Mouse (Mus musculus) forebrain, embryonic 12.5 days (tissue): ENCODE measurements around the gene Scaf1. TPM values are rescaled to one million over a fixed set of nuclear protein-coding genes. Genes with fewer than 3 reads are reported as not detected.
A peak's percentile ranks its signal among the peaks of the same experiment; 100 is the strongest.

Source experiments
- ATAC-seq: fragments of 200-750 bp; cut with Nextera tagmentation; 2 replicates; pipeline ENCODE4 v1.8.0; 2017; ENCODE audit warnings: moderate TSS enrichment; ENCODE audit not compliant: low FRiP score
- H3K27ac ChIP-seq: fragments of 300-500 bp; sonication (generic); 2 replicates; pipeline ENCODE4 v1.5.1; 2016; ENCODE audit warnings: mild to moderate bottlenecking
- H3K27me3 ChIP-seq: fragments of 300-500 bp; sonication (generic); 2 replicates; pipeline ENCODE4 v1.6.1; 2016; ENCODE audit warnings: mild to moderate bottlenecking
- H3K36me3 ChIP-seq: fragments of 300-500 bp; sonication (generic); replicated peaks from 2 replicates; pipeline ENCODE4 v1.6.1; 2016; ENCODE audit warnings: mild to moderate bottlenecking
- H3K4me1 ChIP-seq: fragments of 300-500 bp; sonication (generic); 2 replicates; pipeline ENCODE4 v1.6.1; 2016
- H3K4me2 ChIP-seq: fragments of 300-500 bp; sonication (generic); 2 replicates; pipeline ENCODE4 v1.6.1; 2016; ENCODE audit warnings: mild to moderate bottlenecking, moderate library complexity
- H3K4me3 ChIP-seq: fragments of 300-500 bp; sonication (generic); replicated peaks from 2 replicates; pipeline ENCODE4 v1.5.1; 2016; ENCODE audit warnings: mild to moderate bottlenecking
- H3K9ac ChIP-seq: fragments of 300-500 bp; sonication (generic); 2 replicates; pipeline ENCODE4 v1.6.1; 2016; ENCODE audit warnings: mild to moderate bottlenecking
- H3K9me3 ChIP-seq: fragments of 300-500 bp; sonication (generic); 2 replicates; pipeline ENCODE4 v1.6.1; 2016
- WGBS: fragments of 180-500 bp; shearing (Covaris S2); methylation state at CpG from one replicate; pipeline ENCODE4 v1.1.7; 2016; 5-methylcytosine and 5-hydroxymethylcytosine counted together
- polyA plus RNA-seq: library from polyadenylated mRNA; unstranded; fragments of >200 nt; fragmentation: Nextera tagmentation; extraction: Ambion mirVana; gene quantifications from 2 replicates; pipeline ENCODE4 v1.2.1, GENCODE M21; 2016

Gene Scaf1
- polyA plus RNA-seq, 1 experiment from 2014 or later = 47.4 TPM

DNA sequence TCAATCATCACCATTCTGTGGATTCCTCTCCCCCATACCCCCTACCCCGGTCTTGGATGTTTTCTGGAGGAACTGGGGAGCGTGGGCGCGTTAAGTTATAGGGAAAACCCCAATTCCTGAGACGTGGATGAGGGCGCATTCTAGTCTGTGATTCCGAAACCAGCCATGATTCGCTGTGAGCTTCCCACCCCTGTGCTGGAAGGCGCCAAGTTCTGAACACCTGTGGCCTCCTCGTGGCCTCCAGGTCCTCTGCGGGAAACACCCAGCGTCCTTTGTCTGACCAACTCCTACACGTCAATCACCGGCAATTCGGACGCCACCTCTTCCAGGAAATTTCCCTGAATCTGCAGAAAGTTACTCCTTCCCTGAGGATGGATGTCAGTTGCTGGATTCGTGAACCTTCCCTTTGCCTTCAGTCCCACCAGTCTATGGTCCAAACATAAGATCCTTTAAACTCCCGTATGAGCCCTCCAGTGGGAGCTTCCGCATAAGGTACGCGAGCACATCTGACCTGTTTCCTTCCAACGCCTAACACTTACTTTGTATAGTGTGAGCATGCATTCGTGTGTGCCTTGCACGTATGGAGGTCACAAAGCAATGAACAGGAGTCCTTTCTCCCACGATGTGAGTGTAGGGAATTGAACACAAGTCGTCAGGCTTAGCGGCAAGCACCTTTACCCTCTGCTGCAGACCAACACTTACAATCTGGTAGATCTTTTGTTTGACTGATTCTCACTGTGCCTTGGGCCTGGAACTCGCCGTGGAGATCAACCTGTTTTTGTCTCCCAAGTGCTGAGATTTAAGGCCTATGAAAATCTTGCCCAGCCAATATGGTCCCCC lies 29.1 kb downstream of the Scaf1 start:
- peaks cover 35% of the 10 kb centered on the region for H3K36me3 ChIP-seq
- H3K4me2 ChIP-seq = peak overlapping the region; percentile 72
- under 1% methylated on average over 29 of the region's 29 CpGs for WGBS
- peak overlapping the region; percentile 96 for H3K4me3 ChIP-seq
- peak overlapping the region; percentile 84 for H3K9ac ChIP-seq
- H3K27ac ChIP-seq = peak overlapping the region; percentile 95
- no peaks in the 10 kb centered on the region for H3K27me3 ChIP-seq
- ATAC-seq = peak; percentile 22
- peaks cover 43% of the 10 kb centered on the region for H3K4me1 ChIP-seq
- H3K9me3 ChIP-seq = no peaks in the 10 kb centered on the region

DNA sequence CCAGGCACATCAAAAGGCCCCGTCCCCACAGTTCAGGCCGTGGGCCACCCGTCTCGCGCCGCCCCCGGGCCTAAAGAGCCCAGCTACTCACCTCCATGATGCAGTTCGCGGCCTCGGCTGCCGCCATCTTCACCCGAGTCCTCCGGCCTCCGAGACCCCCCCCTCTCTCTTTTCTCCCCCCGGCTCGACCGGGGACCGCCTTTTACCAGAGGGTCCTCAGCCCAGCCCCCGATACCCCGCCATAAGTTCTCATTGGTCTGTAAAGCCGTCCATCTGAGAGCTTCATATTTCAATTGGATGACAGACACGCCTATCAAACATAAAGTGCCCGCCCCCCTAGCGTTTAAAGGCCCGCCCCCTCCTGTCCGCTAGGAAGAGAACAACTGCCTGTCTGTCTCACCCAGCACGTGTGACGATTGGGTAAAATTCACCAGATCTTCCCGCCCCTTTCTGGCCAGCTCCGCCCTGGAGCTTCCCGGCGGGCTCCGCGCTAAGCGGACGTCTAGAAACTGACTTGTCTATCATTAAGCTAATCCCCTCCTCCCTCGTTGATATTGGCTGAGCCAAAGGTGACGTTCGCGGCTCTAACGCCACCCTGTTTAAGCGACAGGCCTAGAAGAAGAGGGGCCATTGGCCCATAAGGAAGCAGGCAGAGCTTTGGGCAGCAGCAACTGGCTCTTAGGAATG lies 29.8 kb downstream of the Scaf1 start, which contains the start of gene Prmt1:
Prmt1 (minus strand) TSS at position 377 of the 687 bp plus-strand sequence.
- H3K9me3 ChIP-seq = no peaks in the 10 kb centered on the region
- H3K36me3 ChIP-seq = peaks cover 35% of the 10 kb centered on the region
- peaks cover 43% of the 10 kb centered on the region for H3K4me1 ChIP-seq
- under 1% methylated on average over 42 of the region's 42 CpGs for whole genome bisulfite sequencing
- H3K9ac ChIP-seq = peak within 1 kb of the TSS; percentile 97
- ATAC-seq = peak; percentile 96
- peak within 1 kb of the TSS; percentile 72 for H3K4me2 ChIP-seq
- H3K27me3 ChIP-seq = no peaks in the 10 kb centered on the region
- H3K27ac ChIP-seq = peak within 1 kb of the TSS; percentile 95
- H3K4me3 ChIP-seq = peak within 1 kb of the TSS; percentile 96

DNA sequence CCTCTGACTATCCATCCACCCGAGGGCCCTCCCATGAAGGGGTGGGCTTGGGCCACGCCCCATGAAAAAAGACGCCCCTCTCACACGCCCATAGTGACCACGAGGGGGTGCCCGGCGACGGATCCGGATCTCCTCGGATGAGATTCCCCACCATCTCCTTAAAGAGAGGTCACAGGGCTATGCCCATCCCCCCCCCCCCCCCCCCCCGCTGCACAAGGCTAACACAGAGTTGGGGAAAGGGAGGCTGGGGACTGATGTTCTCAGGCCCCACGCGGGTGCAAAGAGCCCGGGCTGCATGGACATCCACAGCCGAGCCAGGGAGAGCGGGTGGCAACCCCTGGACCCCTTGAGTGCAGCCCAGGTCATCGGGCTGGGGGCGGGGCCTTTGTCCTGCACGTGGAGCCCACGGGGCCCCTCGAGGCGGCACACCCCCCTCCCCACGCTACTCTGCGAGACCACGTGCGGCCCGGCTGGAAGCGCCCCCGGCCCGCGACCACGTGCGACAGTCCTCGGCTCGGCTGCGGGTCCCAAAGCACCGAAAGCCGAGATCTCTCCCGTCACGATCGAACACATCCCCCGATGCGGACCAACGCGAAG lies 30.5 kb downstream of the Scaf1 start:
- under 1% methylated on average over 44 of the region's 45 CpGs for WGBS
- Histone ChIP-seq H3K27me3 (no peaks in the 10 kb centered on the region), H3K9ac (peak overlapping the region; percentile 97), H3K4me2 (peak overlapping the region; percentile 68), H3K4me1 (peaks cover 43% of the 10 kb centered on the region), H3K27ac (peak overlapping the region; percentile 93), H3K9me3 (no peaks in the 10 kb centered on the region), H3K36me3 (peaks cover 36% of the 10 kb centered on the region), H3K4me3 (peak overlapping the region; percentile 96)
- peak; percentile 18 for ATAC-seq

DNA sequence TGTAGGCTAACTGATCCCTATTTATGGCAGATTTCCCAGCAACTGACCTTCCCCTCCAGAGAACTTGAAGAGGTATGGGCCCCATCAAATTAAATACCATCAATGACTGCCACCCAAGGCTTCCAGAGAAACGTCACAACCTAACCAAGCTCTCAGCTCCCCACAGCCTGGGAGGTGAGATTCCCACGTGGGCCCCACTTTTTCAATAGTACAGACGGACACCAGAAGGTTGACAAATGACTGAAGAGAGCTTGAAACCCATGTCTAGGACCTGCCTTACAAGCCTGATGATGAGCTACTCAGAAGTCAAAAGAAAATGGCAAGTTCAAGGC lies 31.4 kb downstream of the Scaf1 start:
- ATAC-seq = no peak
- Histone ChIP-seq H3K9me3 (no peaks in the 10 kb centered on the region), H3K9ac (peak overlapping the region; percentile 97; the same call in 1 of the 2 replicates), H3K36me3 (peaks cover 36% of the 10 kb centered on the region), H3K4me2 (peak overlapping the region; percentile 68), H3K27me3 (no peaks in the 10 kb centered on the region), H3K27ac (peak overlapping the region; percentile 93), H3K4me3 (peak overlapping the region; percentile 96), H3K4me1 (peaks cover 43% of the 10 kb centered on the region)
- WGBS = 44% methylated on average over 3 of the region's 3 CpGs

DNA sequence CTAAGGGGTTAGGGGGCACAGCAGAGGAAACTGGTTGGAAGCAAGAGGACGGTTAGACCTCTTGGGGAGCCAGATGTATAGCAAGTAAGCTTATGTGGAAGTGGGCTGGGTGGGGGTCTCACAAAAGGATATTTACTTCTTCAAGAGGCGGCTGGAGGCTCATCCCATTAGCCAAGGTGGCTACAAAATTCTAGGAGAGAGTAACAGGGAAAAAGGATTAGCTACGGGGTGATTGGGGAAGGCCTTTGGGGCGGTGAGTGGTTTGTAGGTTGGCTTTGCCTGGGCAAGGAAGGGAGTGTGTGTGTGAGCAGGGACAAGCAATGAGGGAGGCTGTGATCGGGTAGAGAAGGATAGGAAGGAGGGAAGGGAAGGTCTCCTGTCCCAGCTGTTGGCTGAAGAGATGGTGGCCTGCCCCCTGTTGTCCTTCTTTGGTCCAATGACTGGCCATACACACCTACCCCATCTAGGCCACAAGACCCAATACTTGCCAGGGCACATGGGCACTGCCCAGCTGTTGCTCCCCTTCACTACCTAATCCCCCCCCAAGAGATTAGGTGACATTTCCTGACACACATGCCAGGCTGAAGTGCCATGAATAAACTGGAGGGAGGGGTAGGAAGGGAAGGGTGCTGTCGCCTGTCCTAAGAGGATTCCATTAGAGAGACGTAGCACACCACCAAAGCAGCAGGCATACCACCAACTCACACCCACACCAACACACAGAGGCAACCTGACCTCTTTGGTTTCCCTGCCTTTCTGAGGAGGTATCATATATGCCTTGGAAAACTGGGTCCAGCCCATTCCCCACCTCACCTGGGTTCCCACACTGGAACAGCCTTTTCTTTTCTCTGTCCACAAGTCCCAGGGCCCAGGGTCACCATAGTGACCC lies 32.0 kb downstream of the Scaf1 start:
- Histone ChIP-seq H3K9ac (peak overlapping the region; percentile 97), H3K9me3 (no peaks in the 10 kb centered on the region), H3K36me3 (peaks cover 36% of the 10 kb centered on the region), H3K27ac (peak overlapping the region; percentile 93), H3K4me3 (peak overlapping the region; percentile 96), H3K4me1 (peaks cover 39% of the 10 kb centered on the region), H3K4me2 (peak overlapping the region; percentile 68), H3K27me3 (no peaks in the 10 kb centered on the region)
- WGBS = 76% methylated on average over 7 of the region's 7 CpGs
- ATAC-seq = no peak

DNA sequence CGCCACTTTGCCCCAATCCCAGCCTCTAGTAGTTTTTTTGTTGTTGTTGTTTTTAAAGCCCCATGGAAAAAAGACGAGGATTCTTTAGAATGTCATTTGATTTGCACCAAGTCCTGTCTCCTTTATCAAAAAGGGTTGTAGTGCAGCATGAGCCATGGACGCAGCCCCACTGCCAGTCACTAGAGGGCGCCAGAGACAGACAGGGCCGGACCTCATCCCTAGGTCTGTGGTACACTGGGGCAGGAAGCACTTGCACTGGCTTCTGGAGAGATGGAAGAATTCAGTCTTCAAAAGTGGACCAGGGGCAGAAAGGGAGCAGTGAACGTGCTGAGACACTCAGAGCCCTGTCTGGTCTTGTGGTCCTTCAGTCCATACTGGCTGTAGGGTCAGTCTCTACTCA lies 33.1 kb downstream of the Scaf1 start:
- H3K4me3 ChIP-seq = no peak overlapping the region; the same call in 1 of the 2 replicates
- ATAC-seq = no peak
- no peak overlapping the region for H3K4me2 ChIP-seq
- 35% methylated on average over 6 of the region's 6 CpGs for WGBS
- no peak overlapping the region for H3K9ac ChIP-seq
- no peaks in the 10 kb centered on the region for H3K9me3 ChIP-seq
- H3K4me1 ChIP-seq = peaks cover 30% of the 10 kb centered on the region
- H3K36me3 ChIP-seq = peaks cover 47% of the 10 kb centered on the region
- H3K27ac ChIP-seq = peak overlapping the region; percentile 60; the same call in 1 of the 2 replicates
- no peaks in the 10 kb centered on the region for H3K27me3 ChIP-seq

DNA sequence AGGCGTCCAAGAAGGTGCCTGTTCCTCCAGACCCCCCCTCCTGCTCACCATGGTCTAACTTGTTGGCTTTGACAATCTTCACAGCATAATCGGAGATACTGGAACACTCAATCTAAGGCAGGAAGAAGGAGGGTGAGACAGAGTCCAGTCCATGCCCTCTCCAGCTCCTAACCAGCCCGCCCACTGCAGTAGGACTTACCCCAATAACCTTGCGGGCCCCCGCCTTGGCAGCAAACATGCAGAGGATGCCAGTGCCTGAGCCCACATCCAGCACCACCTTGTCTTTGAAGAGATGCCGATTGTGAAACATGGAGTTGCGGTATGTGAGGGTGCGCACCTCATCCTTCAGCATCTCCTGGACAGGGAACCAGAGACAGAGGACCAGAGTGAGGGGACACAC lies 34.6 kb downstream of the Scaf1 start:
- 96% methylated on average over 8 of the region's 8 CpGs for WGBS
- ATAC-seq = no peak
- no peaks in the 10 kb centered on the region for H3K27me3 ChIP-seq
- no peak overlapping the region for H3K4me3 ChIP-seq
- no peak overlapping the region for H3K9ac ChIP-seq
- peaks cover 24% of the 10 kb centered on the region for H3K4me1 ChIP-seq
- H3K27ac ChIP-seq = no peak overlapping the region
- H3K4me2 ChIP-seq = no peak overlapping the region
- H3K36me3 ChIP-seq = peaks cover 63% of the 10 kb centered on the region
- no peaks in the 10 kb centered on the region for H3K9me3 ChIP-seq

DNA sequence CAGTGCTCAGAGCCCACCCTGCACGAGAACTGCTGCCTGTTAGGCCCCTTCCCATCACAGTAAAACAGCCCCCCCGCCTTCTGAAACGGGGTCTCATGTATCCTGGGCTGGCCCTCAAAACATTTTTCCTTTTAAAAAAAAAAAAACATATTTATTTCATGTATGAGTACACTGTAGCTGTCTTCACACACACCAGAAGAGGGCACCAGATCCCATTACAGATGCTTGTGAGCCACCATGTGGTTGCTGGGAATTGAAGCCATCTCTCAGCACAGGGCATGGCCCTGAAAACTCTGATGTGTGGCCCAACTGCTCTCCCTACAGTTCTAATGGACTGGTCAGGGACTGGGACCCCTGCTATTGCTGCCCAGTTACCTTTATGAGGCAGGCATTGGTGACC lies 37.9 kb downstream of the Scaf1 start:
- Histone ChIP-seq H3K27ac (no peak overlapping the region), H3K4me3 (no peak overlapping the region), H3K4me2 (no peak overlapping the region), H3K9me3 (no peaks in the 10 kb centered on the region), H3K9ac (no peak overlapping the region), H3K36me3 (peaks cover 71% of the 10 kb centered on the region), H3K4me1 (peaks cover 18% of the 10 kb centered on the region), H3K27me3 (no peaks in the 10 kb centered on the region)
- WGBS = 96% methylated on average over 3 of the region's 3 CpGs
- no peak for ATAC-seq

DNA sequence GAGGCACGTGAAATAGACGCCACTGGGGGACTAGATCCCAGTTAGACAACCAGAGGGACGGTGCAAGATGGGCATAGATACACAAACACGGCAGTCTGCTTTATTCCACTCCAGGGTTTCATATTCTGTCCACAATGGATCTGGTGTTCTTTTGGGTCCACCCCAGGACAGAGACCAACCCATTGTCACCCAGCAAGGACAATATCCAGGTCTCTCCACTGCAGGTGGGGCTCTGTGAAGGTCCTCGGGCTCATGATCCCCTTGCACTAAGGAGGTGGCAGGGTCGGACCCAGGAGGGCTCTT lies 41.1 kb downstream of the Scaf1 start:
- WGBS = 18% methylated on average over 6 of the region's 6 CpGs
- Histone ChIP-seq H3K27ac (peak overlapping the region; percentile 96), H3K4me1 (peaks cover 38% of the 10 kb centered on the region), H3K9me3 (no peaks in the 10 kb centered on the region), H3K27me3 (no peaks in the 10 kb centered on the region), H3K9ac (no peak overlapping the region), H3K4me3 (no peak overlapping the region), H3K4me2 (peak overlapping the region; percentile 76), H3K36me3 (peaks cover 46% of the 10 kb centered on the region)
- peak; percentile 9; the same call in 1 of the 2 replicates for ATAC-seq

DNA sequence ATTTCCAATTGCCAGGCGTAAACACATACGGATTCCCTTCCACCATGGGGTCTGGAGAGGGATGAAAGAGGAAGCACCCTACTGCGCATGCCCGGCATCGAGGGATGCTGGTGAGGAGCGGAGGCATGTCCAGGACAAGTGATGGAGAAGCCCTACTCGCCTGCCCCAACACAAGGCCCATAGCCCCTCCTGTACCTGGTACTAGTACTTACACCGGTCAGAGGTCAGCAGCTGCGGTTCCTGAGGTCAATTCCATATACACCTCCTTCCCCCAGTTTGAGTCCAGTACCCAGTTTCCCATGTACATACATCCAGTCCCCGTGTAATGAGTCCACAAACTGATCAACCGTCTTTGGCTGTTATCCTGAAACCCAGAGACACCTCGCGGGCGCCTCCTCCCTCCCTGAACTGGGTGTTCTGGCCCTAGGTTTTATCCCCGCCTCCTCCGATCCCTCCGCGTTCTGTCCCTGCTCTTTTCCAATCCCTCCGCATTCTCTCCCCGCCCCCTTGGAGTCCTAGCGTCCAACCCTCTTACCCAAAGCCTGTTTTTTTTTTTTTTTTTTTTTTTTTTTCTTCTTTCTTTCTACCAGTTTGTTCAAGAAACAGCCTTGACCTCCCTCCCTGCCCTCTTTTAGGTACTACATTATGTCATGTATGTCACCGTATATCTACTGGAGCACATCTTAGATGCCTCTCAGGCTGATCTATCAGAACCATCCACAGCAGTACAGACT lies 41.6 kb downstream of the Scaf1 start, which contains the start of gene Cpt1c:
Cpt1c (minus strand) TSS at position 469 of the 734 bp plus-strand sequence.
- Histone ChIP-seq H3K4me1 (peaks cover 42% of the 10 kb centered on the region), H3K36me3 (peaks cover 41% of the 10 kb centered on the region), H3K9me3 (no peaks in the 10 kb centered on the region), H3K9ac (peak within 1 kb of the TSS; percentile 73), H3K27ac (peak within 1 kb of the TSS; percentile 96), H3K4me3 (peak within 1 kb of the TSS; percentile 54), H3K27me3 (no peaks in the 10 kb centered on the region), H3K4me2 (peak within 1 kb of the TSS; percentile 76)
- ATAC-seq = peak; percentile 52
- under 1% methylated on average over 22 of the region's 22 CpGs for WGBS

DNA sequence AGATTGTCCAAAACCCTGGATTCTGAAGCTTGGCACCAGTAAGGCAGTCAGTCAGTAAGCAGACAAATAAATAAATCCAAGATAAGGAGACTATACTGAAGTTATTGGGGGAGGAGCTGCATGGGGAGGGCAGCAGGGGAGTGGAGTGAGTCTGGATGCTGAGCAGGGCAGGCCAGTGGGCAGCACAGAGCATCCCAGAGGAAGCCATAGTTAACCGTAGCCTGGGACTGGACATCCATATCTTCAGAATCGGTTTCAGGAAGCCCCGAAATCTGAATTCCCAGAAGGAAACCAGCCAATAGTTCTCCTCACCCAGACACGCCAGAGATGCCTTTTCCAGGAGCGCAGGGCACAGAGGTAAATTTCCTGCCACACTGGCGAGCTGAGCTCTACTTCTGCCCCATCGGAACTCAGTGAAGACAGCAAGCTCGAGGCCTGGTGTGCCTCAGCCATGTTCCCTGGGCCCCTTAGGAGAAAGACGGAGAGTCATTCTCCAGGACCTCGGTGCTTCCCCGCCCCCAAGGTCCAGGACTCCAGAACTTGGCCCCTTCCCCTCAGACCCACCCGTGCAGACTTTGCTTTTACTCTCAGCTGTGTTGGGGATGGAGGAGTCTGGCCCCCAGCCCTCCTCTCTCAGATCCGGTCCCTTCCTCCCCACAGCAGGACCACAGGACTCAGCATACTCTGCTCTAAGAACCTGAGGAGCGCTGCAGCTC lies 42.6 kb downstream of the Scaf1 start:
- peak overlapping the region; percentile 76 for H3K4me2 ChIP-seq
- H3K36me3 ChIP-seq = peaks cover 31% of the 10 kb centered on the region
- H3K27ac ChIP-seq = peak overlapping the region; percentile 96
- H3K4me1 ChIP-seq = peaks cover 42% of the 10 kb centered on the region
- no peaks in the 10 kb centered on the region for H3K9me3 ChIP-seq
- peak overlapping the region; percentile 73 for H3K9ac ChIP-seq
- WGBS = 32% methylated on average over 14 of the region's 14 CpGs
- no peak for ATAC-seq
- H3K27me3 ChIP-seq = no peaks in the 10 kb centered on the region
- H3K4me3 ChIP-seq = peak overlapping the region; percentile 54
